Mouse (Mus musculus): ENCODE data around the gene Vps8.

Gene Vps8

GRCm38 (mm10) chr16:21563322-21563721 lies 140.4 kb downstream of the Vps8 start:
- DNase-seq = no peak

- DNase-seq = no peak
These were observed 144.2 kb downstream of the Vps8 start for GRCm38 (mm10) chr16:21567093-21567492.

DNA sequence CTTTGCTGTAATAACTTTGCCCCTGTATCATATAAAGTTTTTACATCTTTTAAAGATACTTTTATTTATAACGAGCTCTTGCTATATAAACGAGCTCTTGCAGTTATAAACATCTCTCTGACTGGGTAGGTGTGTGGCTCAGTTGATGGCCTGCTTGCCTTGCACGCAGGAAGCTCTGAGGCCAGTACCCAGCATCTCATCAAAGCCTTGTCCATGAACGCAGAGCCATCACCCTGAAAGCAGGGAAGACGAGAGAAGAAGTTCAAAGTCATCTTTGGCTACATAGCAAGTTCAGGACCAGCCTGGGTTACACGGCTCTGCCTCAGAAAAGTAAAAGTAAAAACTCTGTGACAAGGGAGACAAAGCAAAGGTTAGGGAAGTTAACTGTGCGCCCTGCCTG lies 147.0 kb downstream of the Vps8 start:
- no peak for DNase-seq

GRCm38 (mm10) chr16:21570786-21571185 lies 147.9 kb downstream of the Vps8 start:
- DNase-seq = no peak

GRCm38 (mm10) chr16:21576000-21576420 lies 153.1 kb downstream of the Vps8 start:
- no peak for DNase-seq

DNA sequence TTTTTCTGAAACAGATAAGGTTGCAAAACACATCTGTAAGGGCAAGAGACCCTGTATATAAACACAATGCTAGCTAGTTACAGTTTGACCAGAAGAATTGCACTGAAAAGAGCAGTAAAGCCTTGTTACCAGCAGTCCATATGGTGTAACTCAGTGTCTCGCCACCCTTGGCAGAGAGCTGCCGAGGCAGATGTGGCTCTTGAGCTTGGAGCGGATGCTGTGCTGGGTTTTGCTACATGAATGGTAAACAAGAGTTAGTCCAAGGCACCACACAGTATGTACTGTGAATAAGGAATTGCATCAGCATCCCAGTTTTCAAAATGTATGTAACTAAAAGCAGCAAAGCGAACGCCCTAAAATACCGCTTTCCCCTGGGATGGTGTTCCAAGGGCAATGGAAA lies 166.2 kb downstream of the Vps8 start:
- DNase-seq = no peak

DNA sequence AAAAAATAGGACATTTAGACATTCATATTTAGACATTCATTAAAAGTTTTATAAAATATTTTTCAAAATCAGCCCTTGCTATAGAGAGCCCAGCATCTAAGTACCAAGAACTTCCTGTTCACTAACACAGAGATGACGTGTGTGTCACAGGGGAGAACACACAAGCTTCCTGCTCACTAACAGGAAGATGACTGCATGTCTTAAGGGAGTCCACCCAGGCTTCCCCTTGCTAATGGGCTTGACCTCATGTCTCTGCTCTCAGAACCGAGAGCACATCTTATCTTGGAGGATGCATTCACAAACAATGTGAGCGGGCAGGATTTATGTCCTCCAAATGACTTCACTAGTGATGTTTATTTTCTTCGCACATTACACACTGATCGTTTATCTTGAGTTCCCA lies 167.9 kb downstream of the Vps8 start:
- no peak for DNase-seq

- DNase-seq = no peak
These were observed 168.6 kb downstream of the Vps8 start for GRCm38 (mm10) chr16:21591511-21591910.

DNA sequence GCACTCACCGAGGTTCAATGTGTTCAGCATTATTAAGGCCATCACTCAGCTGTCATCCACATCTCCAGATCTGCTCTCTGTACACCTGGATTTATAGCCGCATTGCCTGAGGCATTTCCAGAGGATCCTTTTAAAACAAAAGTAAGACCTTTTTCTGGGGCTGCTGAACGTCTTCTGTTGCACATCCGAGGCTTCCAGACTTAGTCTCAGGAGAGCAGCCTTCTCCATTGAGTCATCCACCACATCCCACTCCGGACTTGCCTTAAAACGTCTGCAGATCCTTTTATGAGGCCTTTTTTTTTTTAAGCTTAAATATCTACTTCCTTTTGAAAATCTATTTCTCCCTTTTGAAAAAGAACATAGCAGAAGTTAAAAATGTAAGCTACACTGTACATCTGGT lies 172.6 kb downstream of the Vps8 start:
- DNase-seq = no peak

GRCm38 (mm10) chr16:21604354-21604753 lies 181.4 kb downstream of the Vps8 start:
- no peak for DNase-seq

DNA sequence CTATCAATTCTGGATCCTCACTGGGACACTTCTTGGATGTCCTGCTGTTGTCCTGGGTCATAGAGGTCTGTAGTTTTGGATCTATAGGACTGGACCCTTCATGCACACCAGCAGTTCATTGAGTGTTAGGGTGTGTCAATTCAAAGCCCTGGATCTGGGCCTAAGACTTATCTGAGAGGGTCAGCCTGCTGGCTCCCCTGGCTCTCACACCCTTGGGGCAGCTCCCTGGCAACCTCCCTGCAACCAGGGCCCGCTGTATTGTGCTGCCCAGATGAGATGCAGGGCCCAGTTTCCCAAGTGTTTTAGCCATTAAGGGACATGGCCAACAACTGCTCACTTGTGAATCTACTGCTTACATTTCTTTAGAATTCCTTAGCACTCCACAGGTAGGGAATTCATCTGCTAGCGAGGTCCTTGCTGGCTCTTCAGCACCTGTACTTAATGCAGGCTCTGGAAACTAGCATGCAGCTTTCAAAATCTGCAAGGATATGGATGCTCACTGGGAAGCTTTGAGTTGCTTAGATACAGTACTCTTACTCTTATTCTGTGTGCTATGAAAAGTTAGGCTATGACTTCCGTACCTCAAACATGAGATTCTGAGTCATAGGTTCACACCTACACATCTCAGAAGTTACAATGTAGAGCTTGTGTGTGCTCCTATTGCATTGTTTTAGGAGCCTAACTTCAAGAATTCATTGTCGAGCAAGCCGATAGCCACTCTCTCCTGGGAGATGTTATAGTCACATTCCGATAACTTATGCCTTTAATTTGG lies 183.5 kb downstream of the Vps8 start:
- no peak for DNase-seq

DNA sequence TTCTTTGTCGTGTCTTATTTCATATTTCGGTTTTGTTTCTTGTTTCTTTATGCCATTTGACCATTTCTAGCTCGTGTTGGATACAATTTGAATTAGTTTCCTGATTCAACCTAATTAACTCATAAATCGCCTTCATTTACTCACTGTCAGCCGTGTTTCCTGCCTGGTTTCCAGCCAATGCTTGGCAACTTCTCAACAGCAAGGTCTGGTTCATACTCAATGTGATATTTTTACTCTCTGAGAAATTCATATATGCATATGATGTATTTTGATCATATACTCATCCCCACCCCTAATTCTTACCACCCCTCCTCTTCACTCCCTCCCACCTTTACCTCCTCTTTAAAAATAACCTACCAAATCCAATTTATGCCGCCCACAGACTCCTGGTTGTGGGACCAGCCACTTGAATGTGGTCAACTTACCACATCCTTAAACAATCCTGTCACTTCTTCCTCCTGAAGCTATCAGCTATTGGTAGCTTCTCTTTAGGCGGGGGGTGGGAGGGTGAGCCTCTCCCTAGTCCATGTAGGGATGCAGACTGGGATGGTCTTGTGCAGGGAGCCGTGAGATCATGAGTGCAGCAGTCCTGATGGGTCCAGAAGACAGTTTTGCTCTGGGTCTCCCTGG lies 184.2 kb downstream of the Vps8 start:
- no peak for DNase-seq

- DNase-seq = no peak
These were observed 184.7 kb downstream of the Vps8 start for GRCm38 (mm10) chr16:21607651-21608040.

GRCm38 (mm10) chr16:21608176-21608865 lies 185.4 kb downstream of the Vps8 start:
- no peak for DNase-seq

DNA sequence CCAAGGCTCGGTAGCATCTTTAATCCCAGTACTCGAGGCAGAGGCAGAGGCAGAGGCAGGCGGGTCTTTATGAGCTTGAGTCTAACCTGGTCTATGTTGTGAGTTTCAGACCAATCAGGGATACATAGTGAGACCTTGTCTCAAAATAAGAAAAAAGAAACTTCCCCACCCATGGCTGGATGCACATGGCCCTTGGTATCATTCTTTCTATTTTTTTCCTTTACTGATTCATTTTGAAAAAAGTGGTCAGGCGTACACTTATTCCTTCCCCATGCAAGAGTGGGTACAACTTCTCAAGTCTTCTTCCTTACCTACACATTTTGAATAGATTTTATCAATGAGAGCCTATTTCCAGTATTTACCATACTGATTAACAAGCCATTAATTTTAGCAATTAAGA lies 187.6 kb downstream of the Vps8 start:
- no peak for DNase-seq

DNA sequence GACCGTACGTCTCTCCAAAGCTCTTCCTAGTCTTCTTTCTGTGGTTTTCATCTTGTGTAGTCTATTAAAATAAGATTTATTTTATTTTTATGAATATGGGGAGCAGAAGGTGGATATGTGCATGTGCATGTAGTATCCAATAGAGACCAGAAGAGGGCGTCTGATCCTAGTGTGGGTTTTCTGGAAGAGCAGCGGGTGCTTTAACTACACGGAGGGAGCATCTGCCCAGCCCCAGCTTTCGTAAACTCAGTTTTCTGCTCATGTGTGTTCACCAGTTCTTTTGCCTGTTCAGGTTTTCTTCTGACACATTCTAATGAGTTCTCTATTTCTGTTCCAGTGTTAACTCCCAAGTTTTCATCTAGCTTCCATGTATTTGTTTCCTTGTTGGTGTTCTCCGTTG lies 192.9 kb downstream of the Vps8 start:
- no peak for DNase-seq

DNA sequence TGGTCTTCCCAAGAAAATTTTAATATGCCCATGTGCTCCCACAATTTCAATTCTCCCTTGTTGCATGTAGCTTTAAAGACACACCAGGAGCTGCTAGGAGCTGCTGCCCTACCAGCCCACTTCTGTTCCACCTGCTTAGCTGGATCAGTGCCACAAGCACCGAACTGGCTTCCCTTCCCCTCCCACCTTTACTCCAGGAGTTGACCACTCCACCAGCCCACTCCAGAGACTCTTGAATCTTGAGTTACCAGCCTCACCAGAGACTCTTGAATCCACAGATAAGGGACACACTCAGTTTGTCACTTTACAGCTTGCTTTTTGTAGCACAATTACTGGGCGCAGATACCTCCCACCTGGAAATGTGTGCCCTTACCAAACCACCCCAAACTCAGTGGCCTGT lies 197.7 kb downstream of the Vps8 start:
- no peak for DNase-seq

- DNase-seq = no peak
These were observed 203.1 kb downstream of the Vps8 start for GRCm38 (mm10) chr16:21625784-21626634.

GRCm38 (mm10) chr16:21627248-21627647 lies 204.3 kb downstream of the Vps8 start:
- DNase-seq = no peak

DNA sequence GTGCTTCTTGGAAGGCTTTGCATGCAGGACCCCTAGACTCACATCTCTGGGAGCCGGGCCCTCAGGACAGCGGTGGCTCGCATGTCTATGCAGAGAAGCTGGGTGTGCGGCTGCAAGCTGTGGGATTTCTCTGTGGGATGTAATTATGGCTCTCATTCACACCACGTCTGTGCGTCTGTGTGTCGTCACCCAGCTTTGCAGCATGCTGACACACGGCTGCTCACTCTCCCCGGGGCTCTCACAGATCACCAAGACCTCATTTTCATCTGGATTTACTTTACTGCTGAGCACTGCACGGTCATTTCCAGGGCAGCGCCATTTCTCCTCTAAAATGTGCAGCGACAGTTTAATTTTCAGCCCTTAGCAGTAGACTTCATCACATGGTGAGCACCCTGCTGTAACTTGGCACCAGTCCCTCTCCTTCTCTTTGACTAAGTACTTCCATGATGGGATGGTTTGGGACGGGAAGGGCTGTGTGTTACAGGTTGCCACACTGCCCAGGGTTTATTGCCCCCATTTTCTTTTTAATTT lies 205.2 kb downstream of the Vps8 start:
- no peak for DNase-seq

- DNase-seq = no peak
These were observed 207.7 kb downstream of the Vps8 start for GRCm38 (mm10) chr16:21630614-21631013.

GRCm38 (mm10) chr16:21631815-21632222 lies 208.9 kb downstream of the Vps8 start:
- DNase-seq = no peak

GRCm38 (mm10) chr16:21634460-21634859 lies 211.5 kb downstream of the Vps8 start:
- no peak for DNase-seq
